Mouse (Mus musculus): Measurements from ENCODE around the gene Hist3h2a. TPM values are rescaled to one million over a fixed set of nuclear protein-coding genes. Genes with fewer than 3 reads are reported as not detected.

Hist3h2a gene
- total and polyA plus RNA-seq, 3 experiments = 13.5 to 108 (median 107) TPM

DNA sequence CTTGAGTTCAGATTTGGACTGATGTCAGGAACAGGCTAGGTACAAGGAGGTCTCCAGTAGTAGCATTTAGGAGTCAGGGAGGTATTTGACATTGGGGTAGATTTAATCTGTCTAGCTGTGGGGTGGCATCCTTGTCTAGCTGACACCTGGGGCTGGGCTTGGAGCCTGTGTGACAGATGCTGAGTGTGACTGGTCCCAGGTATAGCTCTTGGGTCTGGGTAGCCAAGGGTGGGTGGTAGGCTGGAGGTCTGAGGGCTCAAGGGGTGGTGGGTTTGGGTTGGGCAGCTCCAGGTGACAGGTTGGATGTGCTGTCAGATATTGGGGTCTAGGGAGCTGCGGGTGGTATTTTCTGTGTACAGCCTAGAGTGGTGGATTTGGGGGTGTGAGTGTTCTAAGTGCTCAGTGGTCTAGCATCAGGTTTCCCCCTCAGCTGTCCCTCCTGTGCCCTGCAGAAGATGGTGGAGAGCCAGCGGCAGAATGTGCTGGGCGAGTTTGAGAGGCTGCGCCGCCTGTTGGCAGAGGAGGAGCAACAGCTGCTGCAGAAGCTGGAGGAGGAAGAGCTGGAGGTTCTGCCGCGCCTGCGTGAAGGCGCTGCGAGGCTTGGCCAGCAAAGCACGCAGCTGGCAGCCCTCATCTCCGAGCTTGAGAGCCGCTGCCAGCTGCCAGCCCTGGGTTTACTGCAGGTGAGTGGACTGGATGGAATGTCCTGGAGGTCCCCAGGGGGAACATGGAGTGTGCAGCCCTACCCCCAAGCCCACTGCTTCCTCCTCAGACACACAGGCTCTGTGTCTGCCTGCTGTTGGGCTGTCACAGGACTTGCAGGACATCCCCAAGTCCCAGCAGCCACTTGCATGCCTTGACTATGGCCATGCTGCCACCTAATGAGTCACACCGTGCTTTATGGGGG lies 27.3 kb downstream of the Hist3h2a start:
- Histone ChIP-seq H3K9me3 (replicated peaks) (no peaks in the 10 kb centered on the region), H3K4me1 (ENCODE audit: insufficient read depth, low read depth, low read length) (peaks cover 74% of the 10 kb centered on the region), H3K27me3 (ENCODE audit: insufficient read depth, low read length) (no peaks in the 10 kb centered on the region), H3K4me3 (ENCODE audit: low read depth, low read length) (peak overlapping the region; percentile 98; the same call in 1 of the 2 replicates), H3K36me3 (replicated peaks) (peaks cover 74% of the 10 kb centered on the region)
- DNase-seq (ENCODE audit: low spot score) = peak; percentile 74
- TF ChIP-seq TAL1 (conservative IDR thresholded peaks at IDR 0.05; ENCODE audit: low read depth, low read length) (no peak), POLR2AphosphoS5 (IDR thresholded peaks at IDR 0.05; ENCODE audit: insufficient replicate concordance, low read depth, low read length) (no peak), GATA1 (IDR thresholded peaks at IDR 0.05; ENCODE audit: borderline replicate concordance, low read length) (no peak), CTCF (IDR thresholded peaks at IDR 0.05; ENCODE audit: low read depth, low read length) (peak; percentile 30; the same call in 1 of the 2 replicates)
- peak; percentile 52 for ATAC-seq (ENCODE audit: extremely low read depth, insufficient number of reproducible peaks, low FRiP score, poor library complexity, severe bottlenecking)

DNA sequence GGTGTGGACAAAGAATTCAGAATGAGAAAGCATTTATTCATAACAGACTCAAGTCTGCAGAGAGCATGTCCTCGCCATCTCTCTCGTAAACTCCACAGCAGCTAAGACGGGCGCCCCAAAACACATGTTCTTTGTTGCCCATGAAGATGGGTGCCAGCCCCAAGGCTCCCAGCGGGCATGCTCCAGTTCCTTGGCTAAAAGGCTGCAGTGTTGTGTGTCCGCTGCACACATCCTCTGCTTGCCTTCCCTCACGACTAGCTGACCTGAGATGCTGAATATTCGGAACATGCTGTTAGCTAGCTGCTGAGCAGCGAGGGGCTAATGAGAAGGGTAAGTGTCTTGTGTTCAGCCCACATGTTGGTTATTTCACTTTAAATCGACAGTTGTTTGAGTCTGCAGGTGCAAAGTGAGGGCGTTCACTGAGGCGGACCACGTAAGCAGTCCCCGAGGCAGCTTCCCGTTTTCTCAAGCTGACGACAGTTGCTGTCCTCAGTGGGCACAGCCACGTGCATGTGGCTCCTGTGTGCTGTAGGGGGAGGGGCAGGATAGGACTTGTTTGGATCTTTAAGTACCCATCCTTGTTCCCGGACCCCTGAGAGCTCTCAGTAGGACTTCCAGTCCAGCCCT lies 28.1 kb downstream of the Hist3h2a start:
- no peaks in the 10 kb centered on the region for H3K9me3 ChIP-seq (replicated peaks)
- DNase-seq (ENCODE audit: low spot score) = peak; percentile 63
- H3K4me3 ChIP-seq (ENCODE audit: low read depth, low read length) = peak overlapping the region; percentile 98; the same call in 1 of the 2 replicates
- H3K27me3 ChIP-seq (ENCODE audit: insufficient read depth, low read length) = no peaks in the 10 kb centered on the region
- no peak for ATAC-seq (ENCODE audit: extremely low read depth, insufficient number of reproducible peaks, low FRiP score, poor library complexity, severe bottlenecking)
- H3K36me3 ChIP-seq (replicated peaks) = peaks cover 82% of the 10 kb centered on the region
- TF ChIP-seq CTCF (IDR thresholded peaks at IDR 0.05; ENCODE audit: low read depth, low read length) (no peak), GATA1 (IDR thresholded peaks at IDR 0.05; ENCODE audit: borderline replicate concordance, low read length) (no peak), TAL1 (conservative IDR thresholded peaks at IDR 0.05; ENCODE audit: low read depth, low read length) (no peak), POLR2AphosphoS5 (IDR thresholded peaks at IDR 0.05; ENCODE audit: insufficient replicate concordance, low read depth, low read length) (no peak), GATA2 (IDR thresholded peaks at IDR 0.05; ENCODE audit: borderline replicate concordance, low read depth, low read length) (no peak)
- peaks cover 80% of the 10 kb centered on the region for H3K4me1 ChIP-seq (ENCODE audit: insufficient read depth, low read depth, low read length)

DNA sequence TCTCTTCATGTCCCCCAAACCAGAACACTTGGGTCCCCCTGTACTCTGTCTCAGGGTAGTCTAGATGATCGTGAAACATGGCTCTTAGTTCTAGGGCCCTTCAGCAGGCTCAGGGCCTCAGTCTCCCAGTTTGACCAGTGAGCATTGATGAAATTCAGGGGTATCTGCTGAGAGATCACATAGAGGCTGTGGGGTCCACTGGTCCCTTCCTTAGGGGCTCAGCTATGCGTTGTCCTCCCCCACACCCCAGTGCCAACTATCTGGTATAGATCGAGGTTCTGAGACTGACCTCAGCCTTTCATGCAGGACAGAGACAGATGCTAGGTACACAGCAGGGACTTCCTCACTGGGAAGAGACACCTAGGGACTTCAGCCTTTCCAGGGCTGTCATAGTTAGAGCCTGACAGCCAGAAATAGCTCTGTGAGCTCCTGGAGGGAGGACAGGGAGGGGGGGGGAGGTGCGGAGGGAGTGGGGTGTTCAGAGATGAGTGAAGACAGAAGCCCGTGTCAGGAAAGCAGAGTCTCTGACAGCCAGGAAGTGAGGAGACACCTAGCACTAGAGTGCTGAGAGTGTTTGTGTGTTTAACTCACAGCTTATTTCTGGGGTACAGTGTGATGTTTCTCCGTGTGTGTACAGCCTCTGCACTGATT lies 29.3 kb downstream of the Hist3h2a start:
- TF ChIP-seq GATA2 (IDR thresholded peaks at IDR 0.05; ENCODE audit: borderline replicate concordance, low read depth, low read length) = no peak
- H3K27me3 ChIP-seq (ENCODE audit: insufficient read depth, low read length) = no peaks in the 10 kb centered on the region
- no peak for ATAC-seq (ENCODE audit: extremely low read depth, insufficient number of reproducible peaks, low FRiP score, poor library complexity, severe bottlenecking)
- H3K4me1 ChIP-seq (ENCODE audit: insufficient read depth, low read depth, low read length) = peaks cover 83% of the 10 kb centered on the region
- peaks cover 95% of the 10 kb centered on the region for H3K36me3 ChIP-seq (replicated peaks)
- H3K4me3 ChIP-seq (ENCODE audit: low read depth, low read length) = no peak overlapping the region
- DNase-seq (ENCODE audit: low spot score) = no peak
- H3K9me3 ChIP-seq (replicated peaks) = no peaks in the 10 kb centered on the region

DNA sequence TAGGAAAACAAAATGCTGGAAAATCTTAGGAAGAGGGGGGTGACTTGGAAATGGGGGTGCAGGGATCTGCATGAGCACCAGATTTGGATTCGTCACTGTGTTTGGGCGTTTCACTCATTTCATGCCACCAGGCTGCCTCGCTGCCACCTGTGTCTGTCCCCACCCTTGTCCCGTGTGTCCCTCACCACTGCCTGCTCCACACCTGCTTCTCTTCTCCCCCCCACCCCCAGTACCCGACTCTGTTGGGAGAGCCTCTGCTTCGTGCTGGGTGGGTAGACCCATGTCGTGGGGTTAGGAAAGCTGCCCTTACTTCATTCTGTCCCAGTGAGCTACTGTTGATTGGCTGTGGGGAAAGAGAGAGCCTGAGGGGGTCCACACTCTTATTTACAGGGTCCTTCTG lies 30.2 kb downstream of the Hist3h2a start:
- no peaks in the 10 kb centered on the region for H3K27me3 ChIP-seq (ENCODE audit: insufficient read depth, low read length)
- H3K36me3 ChIP-seq (replicated peaks) = peaks cover 98% of the 10 kb centered on the region
- TF ChIP-seq GATA1 (IDR thresholded peaks at IDR 0.05; ENCODE audit: borderline replicate concordance, low read length) (no peak), GATA2 (IDR thresholded peaks at IDR 0.05; ENCODE audit: borderline replicate concordance, low read depth, low read length) (no peak), TAL1 (conservative IDR thresholded peaks at IDR 0.05; ENCODE audit: low read depth, low read length) (no peak), CTCF (IDR thresholded peaks at IDR 0.05; ENCODE audit: low read depth, low read length) (no peak), POLR2AphosphoS5 (IDR thresholded peaks at IDR 0.05; ENCODE audit: insufficient replicate concordance, low read depth, low read length) (no peak)
- ATAC-seq (ENCODE audit: extremely low read depth, insufficient number of reproducible peaks, low FRiP score, poor library complexity, severe bottlenecking) (no peak), DNase-seq (ENCODE audit: low spot score) (no peak)
- H3K4me1 ChIP-seq (ENCODE audit: insufficient read depth, low read depth, low read length) = peaks cover 80% of the 10 kb centered on the region
- no peaks in the 10 kb centered on the region for H3K9me3 ChIP-seq (replicated peaks)
- no peak overlapping the region for H3K4me3 ChIP-seq (ENCODE audit: low read depth, low read length)

DNA sequence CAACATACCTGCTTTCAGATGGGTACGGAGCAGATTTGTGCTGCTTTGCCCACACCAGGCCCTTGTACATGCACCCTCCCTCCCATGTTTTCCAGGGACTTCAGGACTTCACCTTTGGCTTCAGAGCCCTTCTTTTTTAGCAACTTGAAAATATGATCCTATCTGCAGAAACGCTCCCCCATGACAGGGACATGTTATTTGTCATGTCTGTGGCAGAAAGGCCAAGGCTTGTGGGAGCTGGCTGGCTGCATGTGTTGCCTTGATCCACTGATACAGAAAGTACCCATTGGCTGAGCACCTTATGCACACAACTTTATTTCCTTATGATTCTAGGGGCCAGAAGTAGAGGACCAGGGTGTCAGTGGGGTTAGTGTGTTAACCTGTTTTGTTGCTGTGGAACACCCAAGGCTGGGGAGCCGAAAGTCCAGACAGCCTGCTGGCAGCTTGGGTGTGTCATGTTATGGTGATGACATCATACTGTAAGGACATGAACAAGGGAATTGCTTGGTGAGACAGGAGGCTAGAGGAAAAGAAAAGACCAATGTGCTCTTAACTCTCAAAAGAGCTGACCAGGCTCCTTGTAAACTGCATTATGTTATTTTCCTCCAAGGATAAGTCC lies 30.9 kb downstream of the Hist3h2a start:
- Histone ChIP-seq H3K27me3 (ENCODE audit: insufficient read depth, low read length) (no peaks in the 10 kb centered on the region), H3K4me1 (ENCODE audit: insufficient read depth, low read depth, low read length) (peaks cover 80% of the 10 kb centered on the region), H3K9me3 (replicated peaks) (no peaks in the 10 kb centered on the region), H3K4me3 (ENCODE audit: low read depth, low read length) (no peak overlapping the region), H3K36me3 (replicated peaks) (peaks cover 99% of the 10 kb centered on the region)
- TF ChIP-seq GATA2 (IDR thresholded peaks at IDR 0.05; ENCODE audit: borderline replicate concordance, low read depth, low read length) = no peak
- no peak for TF ChIP-seq TAL1 (conservative IDR thresholded peaks at IDR 0.05; ENCODE audit: low read depth, low read length)
- TF ChIP-seq POLR2AphosphoS5 (IDR thresholded peaks at IDR 0.05; ENCODE audit: insufficient replicate concordance, low read depth, low read length) = no peak
- TF ChIP-seq GATA1 (IDR thresholded peaks at IDR 0.05; ENCODE audit: borderline replicate concordance, low read length) = no peak
- no peak for TF ChIP-seq CTCF (IDR thresholded peaks at IDR 0.05; ENCODE audit: low read depth, low read length)
- DNase-seq (ENCODE audit: low spot score) (no peak), ATAC-seq (ENCODE audit: extremely low read depth, insufficient number of reproducible peaks, low FRiP score, poor library complexity, severe bottlenecking) (no peak)

DNA sequence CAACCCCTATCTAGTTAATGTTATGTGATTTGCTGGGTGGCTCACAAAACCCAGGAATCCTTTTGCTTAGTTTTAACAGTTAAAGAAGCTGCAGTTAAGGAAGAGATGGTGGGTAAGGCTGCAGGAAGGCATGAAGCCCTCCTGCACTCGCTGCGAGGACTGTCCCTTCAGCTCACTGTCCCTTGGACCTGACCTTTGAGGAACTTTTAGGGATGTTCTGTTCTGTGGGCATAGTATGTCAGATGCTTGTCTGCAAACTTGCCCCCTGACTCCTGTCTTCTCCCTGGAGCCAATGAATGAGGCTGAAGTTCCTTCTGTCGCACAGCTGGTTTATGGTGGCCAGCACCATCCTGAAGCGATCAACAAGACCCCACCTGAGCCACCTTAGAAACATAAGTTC lies 34.7 kb downstream of the Hist3h2a start:
- peaks cover 1% of the 10 kb centered on the region; the same call in 1 of the 2 replicates for H3K27me3 ChIP-seq (ENCODE audit: insufficient read depth, low read length)
- no peak overlapping the region for H3K4me3 ChIP-seq (ENCODE audit: low read depth, low read length)
- no peak for DNase-seq (ENCODE audit: low spot score)
- TF ChIP-seq TAL1 (conservative IDR thresholded peaks at IDR 0.05; ENCODE audit: low read depth, low read length) = no peak
- no peak for TF ChIP-seq POLR2AphosphoS5 (IDR thresholded peaks at IDR 0.05; ENCODE audit: insufficient replicate concordance, low read depth, low read length)
- TF ChIP-seq GATA2 (IDR thresholded peaks at IDR 0.05; ENCODE audit: borderline replicate concordance, low read depth, low read length) = no peak
- TF ChIP-seq GATA1 (IDR thresholded peaks at IDR 0.05; ENCODE audit: borderline replicate concordance, low read length) = no peak
- no peak for TF ChIP-seq CTCF (IDR thresholded peaks at IDR 0.05; ENCODE audit: low read depth, low read length)
- peaks cover 82% of the 10 kb centered on the region for H3K4me1 ChIP-seq (ENCODE audit: insufficient read depth, low read depth, low read length)
- peaks cover 80% of the 10 kb centered on the region for H3K36me3 ChIP-seq (replicated peaks)
- no peak for ATAC-seq (ENCODE audit: extremely low read depth, insufficient number of reproducible peaks, low FRiP score, poor library complexity, severe bottlenecking)
- no peaks in the 10 kb centered on the region for H3K9me3 ChIP-seq (replicated peaks)
